12 mouse cellular contexts compared by ENCODE assay signal in genomic region chr12:45060804-45061203, GRCm38 (mm10).
"Had no signal": no experiment of that assay in that cellular context is flagged by ENCODE, and none has a peak within 500 bp of the region (broad histone marks: within the 10 kb centered on the region; RNA-seq: fewer than 3 reads in every experiment).

No protein-coding gene starts in this region.

- H3K27ac ChIP-seq: limb, embryonic 15.5 days; liver, embryonic 12.5 days; midbrain, embryonic 10.5 days; midbrain, embryonic 15.5 days; neural tube, embryonic 12.5 days had no signal

- ATAC-seq: liver, embryonic 12.5 days; midbrain, embryonic 15.5 days had no signal

- H3K27me3 ChIP-seq: limb, embryonic 15.5 days; liver, embryonic 12.5 days; midbrain, embryonic 15.5 days; neural tube, embryonic 12.5 days had no signal

- H3K4me2 ChIP-seq: limb, embryonic 15.5 days; liver, embryonic 12.5 days; lung, embryonic 14.5 days; midbrain, embryonic 15.5 days; neural tube, embryonic 12.5 days had no signal

- DNase-seq: kidney, adult 18-20 months; kidney, postnatal 14 days; layer of hippocampus, adult 9-11 months; layer of hippocampus, postnatal 36 days; lung, embryonic 14.5 days; lung, postnatal 36 days; thymus, postnatal 14 days had no signal

- H3K9me3 ChIP-seq: limb, embryonic 15.5 days; liver, embryonic 12.5 days; midbrain, embryonic 10.5 days; midbrain, embryonic 15.5 days; neural tube, embryonic 12.5 days had no signal

- H3K36me3 ChIP-seq: limb, embryonic 15.5 days; liver, embryonic 12.5 days; midbrain, embryonic 10.5 days; midbrain, embryonic 15.5 days; neural tube, embryonic 12.5 days had no signal

- H3K4me1 ChIP-seq: midbrain, embryonic 10.5 days; midbrain, embryonic 15.5 days; neural tube, embryonic 12.5 days had no signal

- H3K4me3 ChIP-seq: limb, embryonic 15.5 days; liver, embryonic 12.5 days; midbrain, embryonic 10.5 days; midbrain, embryonic 15.5 days; neural tube, embryonic 12.5 days had no signal

- H3K9ac ChIP-seq: limb, embryonic 15.5 days; liver, embryonic 12.5 days; lung, embryonic 14.5 days; midbrain, embryonic 15.5 days; neural tube, embryonic 12.5 days had no signal
